Mouse (Mus musculus): Measurements from ENCODE around the gene Dppa3.

Dppa3 gene

GRCm38 (mm10) chr6:122667715-122668114 is 41.5 kb downstream of the Dppa3 start:
- no peak for DNase-seq (ENCODE audit: low spot score in 2 of 2)

GRCm38 (mm10) chr6:122668823-122669222 is 42.6 kb downstream of the Dppa3 start:
- DNase-seq (ENCODE audit: low spot score in 2 of 2), result no peak

- peak; percentile 96 for DNase-seq (ENCODE audit: low spot score in 2 of 2)
Measured at GRCm38 (mm10) chr6:122669406-122670200, 43.4 kb downstream of the Dppa3 start.

GRCm38 (mm10) chr6:122670201-122670551 is 44.0 kb downstream of the Dppa3 start:
- peak in 1 of 2 experiments; percentile 7 for DNase-seq (ENCODE audit: low spot score in 2 of 2)

GRCm38 (mm10) chr6:122670841-122671240 is 44.6 kb downstream of the Dppa3 start:
- DNase-seq (ENCODE audit: low spot score in 2 of 2), result no peak

GRCm38 (mm10) chr6:122672746-122673145 is 46.5 kb downstream of the Dppa3 start:
- no peak for DNase-seq (ENCODE audit: low spot score in 2 of 2)

All from right cerebral cortex, postnatal 36 days (tissue).